Mouse (Mus musculus): ENCODE measurements at regions not wholly inside any gene's neighbourhood (a gene's known extent, or its start where the extent isn't known, plus 50 kb on each side); places are given as distances from the start of the nearest gene placed in this dataset.

DNA sequence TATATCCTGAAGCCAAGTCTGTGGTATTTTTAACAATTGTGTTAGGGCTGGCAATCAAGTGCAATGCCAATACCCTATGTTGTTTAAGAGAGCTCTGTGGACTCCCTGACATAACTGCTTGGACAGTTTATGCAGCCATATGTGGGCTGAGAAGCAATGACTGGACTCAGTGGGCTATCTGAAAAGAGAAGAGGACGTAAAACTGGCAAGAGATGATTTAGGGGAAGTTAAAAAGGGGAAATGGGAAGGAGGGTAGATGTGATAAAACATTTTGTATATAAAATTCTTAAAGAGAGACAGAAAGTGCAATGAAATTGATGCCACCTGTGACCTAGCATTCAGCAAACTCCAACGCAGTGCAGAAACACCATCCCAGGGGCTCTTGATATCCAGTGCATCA, 76.9 kb upstream of the Slc28a3 start:
- Histone ChIP-seq H3K4me1 (replicated peaks; ENCODE audit: control insufficient read depth, insufficient read depth, low read length) (no peaks in the 10 kb centered on the region), H3K4me3 (ENCODE audit: low read depth, low read length) (no peak overlapping the region), H3K27me3 (replicated peaks; ENCODE audit: control insufficient read depth, insufficient read depth, low read length) (no peaks in the 10 kb centered on the region), H3K4me2 (replicated peaks; ENCODE audit: low read depth) (no peak overlapping the region), H3K36me3 (ENCODE audit: control insufficient read depth, insufficient read depth) (no peaks in the 10 kb centered on the region), H3K9me3 (ENCODE audit: control insufficient read depth) (no peaks in the 10 kb centered on the region), H3K27ac (ENCODE audit: low read depth, low read length) (no peak overlapping the region), H3K9ac (ENCODE audit: low read depth, low read length) (no peak overlapping the region)
- WGBS, result 69% methylated on average over 2 of the region's 2 CpGs
- ATAC-seq, result no peak
- TF ChIP-seq CTCF (IDR thresholded peaks at IDR 0.05; ENCODE audit: low read depth), result no peak

DNA sequence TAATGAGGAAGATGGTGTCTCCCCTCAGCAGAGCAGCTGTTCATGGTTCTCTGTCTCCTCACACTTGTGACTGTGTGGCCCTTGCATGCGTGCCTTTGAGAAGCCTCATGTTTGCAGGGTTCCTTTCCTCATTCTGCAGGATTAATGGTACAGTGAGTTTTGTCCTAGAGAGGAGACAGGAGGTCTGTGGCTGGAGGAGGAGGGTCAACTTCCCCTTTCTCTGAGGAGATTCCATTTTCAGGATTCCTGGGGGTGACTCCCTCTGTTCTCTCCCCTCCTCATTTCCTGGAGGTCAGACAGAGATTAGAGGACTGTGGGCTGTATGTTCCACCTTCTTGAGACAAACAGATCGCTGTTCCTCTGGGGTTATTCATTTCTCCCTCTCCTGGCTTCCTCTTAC, 77.6 kb upstream of the Slc28a3 start:
- Histone ChIP-seq H3K4me1 (replicated peaks; ENCODE audit: control insufficient read depth, insufficient read depth, low read length) (no peaks in the 10 kb centered on the region), H3K36me3 (ENCODE audit: control insufficient read depth, insufficient read depth) (no peaks in the 10 kb centered on the region), H3K9me3 (ENCODE audit: control insufficient read depth) (no peaks in the 10 kb centered on the region), H3K27me3 (replicated peaks; ENCODE audit: control insufficient read depth, insufficient read depth, low read length) (no peaks in the 10 kb centered on the region), H3K4me2 (replicated peaks; ENCODE audit: low read depth) (no peak overlapping the region), H3K9ac (ENCODE audit: low read depth, low read length) (no peak overlapping the region), H3K4me3 (ENCODE audit: low read depth, low read length) (no peak overlapping the region), H3K27ac (ENCODE audit: low read depth, low read length) (no peak overlapping the region)
- no peak for ATAC-seq
- WGBS, result 52% methylated on average over 2 of the region's 2 CpGs
- no peak for TF ChIP-seq CTCF (IDR thresholded peaks at IDR 0.05; ENCODE audit: low read depth)

DNA sequence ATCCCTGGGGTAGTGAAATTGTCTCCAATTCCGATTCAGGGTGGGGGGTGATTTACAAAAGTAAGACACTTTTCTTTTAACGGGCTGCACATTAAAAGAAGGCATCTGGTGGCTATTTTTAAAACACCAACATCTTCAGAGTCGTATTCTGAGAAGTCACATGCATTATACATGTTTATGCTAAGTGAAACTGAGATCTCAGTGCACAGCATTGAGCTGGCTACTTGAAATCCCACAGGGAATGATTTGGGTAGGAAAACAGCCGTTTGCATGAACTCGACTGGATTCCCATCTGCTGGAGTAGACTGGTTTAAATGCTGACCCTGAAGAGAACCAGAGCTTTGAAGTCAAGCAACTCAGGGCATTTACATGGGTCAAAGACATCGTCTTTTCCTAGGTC, 84.0 kb upstream of the Slc28a3 start:
- no peak overlapping the region for H3K4me3 ChIP-seq (ENCODE audit: low read depth, low read length)
- H3K4me1 ChIP-seq (replicated peaks; ENCODE audit: control insufficient read depth, insufficient read depth, low read length), result no peaks in the 10 kb centered on the region
- WGBS, result 49% methylated on average over 6 of the region's 6 CpGs
- H3K36me3 ChIP-seq (ENCODE audit: control insufficient read depth, insufficient read depth), result no peaks in the 10 kb centered on the region
- no peaks in the 10 kb centered on the region; the same call in 1 of the 2 replicates for H3K9me3 ChIP-seq (ENCODE audit: control insufficient read depth)
- H3K27me3 ChIP-seq (replicated peaks; ENCODE audit: control insufficient read depth, insufficient read depth, low read length), result no peaks in the 10 kb centered on the region
- no peak overlapping the region for H3K9ac ChIP-seq (ENCODE audit: low read depth, low read length)
- no peak for TF ChIP-seq CTCF (IDR thresholded peaks at IDR 0.05; ENCODE audit: low read depth)
- no peak overlapping the region for H3K27ac ChIP-seq (ENCODE audit: low read depth, low read length)
- H3K4me2 ChIP-seq (replicated peaks; ENCODE audit: low read depth), result no peak overlapping the region
- no peak for ATAC-seq

DNA sequence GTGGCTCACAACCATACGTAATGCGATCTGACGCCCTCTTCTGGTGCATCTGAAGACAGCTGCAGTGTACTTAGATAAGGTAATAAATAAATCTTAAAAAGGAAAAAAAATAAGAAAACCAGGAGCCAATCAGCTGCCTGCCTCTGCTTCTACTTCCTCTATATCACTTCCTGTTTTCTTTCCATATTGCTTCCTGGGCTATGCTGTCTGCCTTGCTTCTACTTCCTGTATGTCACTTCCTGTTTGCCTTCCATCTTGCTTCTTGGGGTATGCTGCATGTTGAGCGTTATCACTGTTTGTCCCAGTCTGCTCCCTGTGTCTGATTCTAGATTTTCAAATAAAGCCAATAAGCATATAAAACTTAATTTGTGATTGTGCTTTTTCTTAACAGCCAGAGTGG, 85.3 kb upstream of the Slc28a3 start:
- Histone ChIP-seq H3K27me3 (replicated peaks; ENCODE audit: control insufficient read depth, insufficient read depth, low read length) (no peaks in the 10 kb centered on the region), H3K36me3 (ENCODE audit: control insufficient read depth, insufficient read depth) (no peaks in the 10 kb centered on the region), H3K4me3 (ENCODE audit: low read depth, low read length) (no peak overlapping the region), H3K9ac (ENCODE audit: low read depth, low read length) (no peak overlapping the region), H3K4me1 (replicated peaks; ENCODE audit: control insufficient read depth, insufficient read depth, low read length) (no peaks in the 10 kb centered on the region), H3K4me2 (replicated peaks; ENCODE audit: low read depth) (no peak overlapping the region), H3K27ac (ENCODE audit: low read depth, low read length) (no peak overlapping the region), H3K9me3 (ENCODE audit: control insufficient read depth) (no peaks in the 10 kb centered on the region; the same call in 1 of the 2 replicates)
- WGBS, result 94% methylated on average over 4 of the region's 4 CpGs
- no peak for ATAC-seq
- TF ChIP-seq CTCF (IDR thresholded peaks at IDR 0.05; ENCODE audit: low read depth), result no peak

DNA sequence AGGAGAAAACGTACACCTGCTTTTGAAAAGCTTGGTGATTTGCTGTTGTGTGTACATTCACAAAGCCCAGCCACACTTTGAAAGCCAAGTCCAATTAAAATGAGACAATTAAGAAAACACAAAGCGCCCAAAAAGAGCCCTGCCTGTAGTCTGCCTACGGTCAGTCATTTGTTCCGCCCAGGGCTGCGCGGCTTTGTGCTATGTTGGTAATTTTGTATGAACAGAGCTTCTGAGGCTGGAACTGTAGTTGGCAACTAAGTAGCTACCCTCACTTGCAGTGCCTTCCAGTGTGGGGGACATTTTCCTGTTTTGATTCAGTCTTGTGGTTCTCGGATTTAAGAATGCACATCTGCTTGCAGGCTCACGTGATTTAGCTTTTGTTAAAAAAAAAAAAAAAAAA, 89.3 kb upstream of the Slc28a3 start:
- H3K9me3 ChIP-seq (ENCODE audit: control insufficient read depth), result no peaks in the 10 kb centered on the region; the same call in 1 of the 2 replicates
- H3K27me3 ChIP-seq (replicated peaks; ENCODE audit: control insufficient read depth, insufficient read depth, low read length), result no peaks in the 10 kb centered on the region
- H3K4me1 ChIP-seq (replicated peaks; ENCODE audit: control insufficient read depth, insufficient read depth, low read length), result no peaks in the 10 kb centered on the region
- no peak for ATAC-seq
- no peaks in the 10 kb centered on the region for H3K36me3 ChIP-seq (ENCODE audit: control insufficient read depth, insufficient read depth)
- TF ChIP-seq CTCF (IDR thresholded peaks at IDR 0.05; ENCODE audit: low read depth), result no peak
- no peak overlapping the region for H3K4me2 ChIP-seq (replicated peaks; ENCODE audit: low read depth)
- H3K4me3 ChIP-seq (ENCODE audit: low read depth, low read length), result no peak overlapping the region
- H3K27ac ChIP-seq (ENCODE audit: low read depth, low read length), result no peak overlapping the region
- 83% methylated on average over 8 of the region's 8 CpGs for WGBS
- H3K9ac ChIP-seq (ENCODE audit: low read depth, low read length), result no peak overlapping the region

DNA sequence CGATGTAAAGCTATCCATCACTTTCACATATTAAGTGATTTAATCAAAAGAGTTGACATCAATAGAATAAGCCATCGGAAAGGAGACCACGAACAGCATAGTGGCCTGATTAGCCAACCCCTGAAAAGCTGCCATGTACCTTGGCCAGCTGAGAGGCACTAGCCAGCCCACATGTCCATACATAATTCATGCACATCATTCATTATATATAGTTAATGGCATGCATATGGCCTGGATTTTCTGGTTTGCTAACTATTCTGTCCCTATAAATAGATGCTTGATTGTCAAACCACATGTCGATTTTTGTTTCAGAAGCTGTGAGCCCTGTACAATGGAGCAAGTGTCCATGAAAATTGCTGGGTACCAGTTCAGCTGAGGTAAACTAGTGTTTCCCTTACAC, 93.5 kb upstream of the Slc28a3 start:
- ATAC-seq, result no peak
- Histone ChIP-seq H3K27me3 (replicated peaks; ENCODE audit: control insufficient read depth, insufficient read depth, low read length) (no peaks in the 10 kb centered on the region), H3K9me3 (ENCODE audit: control insufficient read depth) (no peaks in the 10 kb centered on the region), H3K36me3 (ENCODE audit: control insufficient read depth, insufficient read depth) (no peaks in the 10 kb centered on the region), H3K4me3 (ENCODE audit: low read depth, low read length) (no peak overlapping the region), H3K9ac (ENCODE audit: low read depth, low read length) (no peak overlapping the region), H3K27ac (ENCODE audit: low read depth, low read length) (no peak overlapping the region), H3K4me1 (replicated peaks; ENCODE audit: control insufficient read depth, insufficient read depth, low read length) (no peaks in the 10 kb centered on the region), H3K4me2 (replicated peaks; ENCODE audit: low read depth) (no peak overlapping the region)
- 77% methylated on average over 4 of the region's 4 CpGs for WGBS
- TF ChIP-seq CTCF (IDR thresholded peaks at IDR 0.05; ENCODE audit: low read depth), result no peak

DNA sequence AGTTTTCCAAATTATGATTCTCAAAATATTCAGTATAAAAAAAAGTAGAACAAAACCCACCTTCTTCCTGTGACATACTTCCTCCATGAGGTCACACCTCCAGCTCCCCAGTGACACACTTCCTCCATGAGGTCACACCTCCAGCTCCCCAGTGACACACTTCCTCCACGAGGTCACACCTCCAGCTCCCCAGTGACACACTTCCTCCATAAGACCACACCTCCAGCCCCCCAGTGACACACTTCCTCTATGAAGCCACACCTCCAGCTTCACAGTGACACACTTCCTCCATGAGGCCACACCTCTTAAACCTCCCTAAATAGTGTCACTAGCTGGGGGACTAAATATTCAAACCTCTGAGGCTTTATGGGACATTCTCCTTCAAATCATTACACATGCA, 89.8 kb upstream of the Ntrk2 start:
- ATAC-seq, result no peak
- Histone ChIP-seq H3K9me3 (ENCODE audit: control insufficient read depth) (no peaks in the 10 kb centered on the region), H3K36me3 (ENCODE audit: control insufficient read depth, insufficient read depth) (no peaks in the 10 kb centered on the region), H3K27ac (ENCODE audit: low read depth, low read length) (no peak overlapping the region), H3K4me3 (ENCODE audit: low read depth, low read length) (no peak overlapping the region), H3K9ac (ENCODE audit: low read depth, low read length) (no peak overlapping the region), H3K27me3 (replicated peaks; ENCODE audit: control insufficient read depth, insufficient read depth, low read length) (no peaks in the 10 kb centered on the region), H3K4me1 (replicated peaks; ENCODE audit: control insufficient read depth, insufficient read depth, low read length) (no peaks in the 10 kb centered on the region), H3K4me2 (replicated peaks; ENCODE audit: low read depth) (no peak overlapping the region)
- WGBS, result 72% methylated on average over 1 of the region's 1 CpGs
- no peak for TF ChIP-seq CTCF (IDR thresholded peaks at IDR 0.05; ENCODE audit: low read depth)

Measured in intestine, postnatal 0 days (tissue).